Mouse (Mus musculus): ENCODE measurements at regions not wholly inside any gene's neighbourhood (a gene's known extent, or its start where the extent isn't known, plus 50 kb on each side); places are given as distances from the start of the nearest gene placed in this dataset.
"Not testable (repeated sequence)": the region's sequence is repeated elsewhere in the genome, so short reads cannot be mapped to it uniquely, and the experiment has no call there.

GRCm38 (mm10) chr12:45175259-45175658 lies 100.8 kb upstream of the Stxbp6 start:
- TF ChIP-seq ZC3H11A (IDR thresholded peaks at IDR 0.05; ENCODE audit: borderline replicate concordance, low read depth, low read length); HCFC1 (IDR thresholded peaks at IDR 0.05; ENCODE audit: borderline replicate concordance, insufficient read depth, low read length); ZNF384 (IDR thresholded peaks at IDR 0.05; ENCODE audit: low read depth, low read length): not testable (repeated sequence)

Measured in ES-E14 (cell line).